Mouse (Mus musculus) heart, embryonic 16.5 days (tissue): Measurements from ENCODE around the gene Ap1b1. TPM values are rescaled to one million over a fixed set of nuclear protein-coding genes. Genes with fewer than 3 reads are reported as not detected.
A peak's percentile ranks its signal among the peaks of the same experiment; 100 is the strongest.

Experiments used
- ATAC-seq: fragments of 200-750 bp; cut with Nextera tagmentation; replicated peaks from 2 replicates; pipeline ENCODE4 v1.8.0; 2017; ENCODE audit warnings: moderate number of reproducible peaks; ENCODE audit not compliant: insufficient read depth, low FRiP score; ENCODE audit errors: extremely low read depth
- H3K27ac ChIP-seq: fragments of 300-500 bp; sonication (generic); 2 replicates; pipeline ENCODE4 v1.5.1; 2014; ENCODE audit warnings: mild to moderate bottlenecking, low read length, control low read depth, moderate library complexity
- H3K27me3 ChIP-seq: fragments of 300-500 bp; sonication (generic); 2 replicates; pipeline ENCODE4 v1.6.1; 2014; ENCODE audit warnings: low read length, mixed read lengths; ENCODE audit not compliant: control insufficient read depth, insufficient read depth
- H3K36me3 ChIP-seq: fragments of 300-500 bp; sonication (generic); 2 replicates; pipeline ENCODE4 v1.6.1; 2014; ENCODE audit not compliant: control insufficient read depth, insufficient read depth
- H3K4me1 ChIP-seq: fragments of 300-500 bp; sonication (generic); 2 replicates; pipeline ENCODE4 v1.6.1; 2014; ENCODE audit warnings: low read length, mixed read lengths; ENCODE audit not compliant: control insufficient read depth, insufficient read depth
- H3K4me2 ChIP-seq: fragments of 300-500 bp; sonication (generic); 2 replicates; pipeline ENCODE4 v1.6.1; 2014; ENCODE audit warnings: low read depth, mild to moderate bottlenecking, control low read depth, low read length
- H3K4me3 ChIP-seq: fragments of 300-500 bp; sonication (generic); 2 replicates; pipeline ENCODE4 v1.5.1; 2014; ENCODE audit warnings: mild to moderate bottlenecking, control low read depth, low read length
- H3K9ac ChIP-seq: fragments of 300-500 bp; sonication (generic); 2 replicates; pipeline ENCODE4 v1.6.1; 2014; ENCODE audit warnings: low read length, control low read depth
- H3K9me3 ChIP-seq: fragments of 300-500 bp; sonication (generic); replicated peaks from 2 replicates; pipeline ENCODE4 v1.6.1; 2016; ENCODE audit warnings: low read length; ENCODE audit not compliant: control insufficient read depth
- WGBS: fragments of 180-500 bp; shearing (Covaris S2); extraction: QIAGEN DNeasy Blood & Tissue Kit; methylation state at CpG from one replicate; pipeline ENCODE4 v1.1.7; 2014; 5-methylcytosine and 5-hydroxymethylcytosine counted together
- polyA plus RNA-seq: library from polyadenylated mRNA; unstranded; fragments of >200 nt; fragmentation: Nextera tagmentation; extraction: Ambion mirVana; gene quantifications from 2 replicates; pipeline ENCODE4 v1.2.1, GENCODE M21; 2015

The Ap1b1 gene
- polyA plus RNA-seq, 1 experiment from 2014 or later, result 45.1 TPM

- Histone ChIP-seq H3K36me3 (no peaks in the 10 kb centered on the region), H3K4me3 (no peak overlapping the region), H3K27ac (no peak overlapping the region), H3K9ac (no peak overlapping the region), H3K9me3 (no peaks in the 10 kb centered on the region), H3K4me1 (no peaks in the 10 kb centered on the region), H3K4me2 (peak overlapping the region; percentile 26; the same call in 1 of the 2 replicates), H3K27me3 (no peaks in the 10 kb centered on the region)
- 0 out of 2 replicates have a peak, but pooled peaks have one; percentile 57 for ATAC-seq
- WGBS, result 7% methylated on average over 14 of the region's 14 CpGs
These were observed 11.0 kb upstream of the Ap1b1 start for GRCm38 (mm10) chr11:4975623-4976022.

GRCm38 (mm10) chr11:4983010-4983409, 3.6 kb upstream of the Ap1b1 start:
- no peaks in the 10 kb centered on the region for H3K36me3 ChIP-seq
- no peak overlapping the region for H3K27ac ChIP-seq
- H3K4me1 ChIP-seq, result peaks cover 13% of the 10 kb centered on the region
- ATAC-seq, result no peak
- no peak overlapping the region for H3K9ac ChIP-seq
- 33% methylated on average over 3 of the region's 3 CpGs for WGBS
- H3K4me2 ChIP-seq, result no peak overlapping the region
- H3K9me3 ChIP-seq, result no peaks in the 10 kb centered on the region
- no peaks in the 10 kb centered on the region for H3K27me3 ChIP-seq
- no peak overlapping the region for H3K4me3 ChIP-seq

GRCm38 (mm10) chr11:4983538-4983937, 3.1 kb upstream of the Ap1b1 start:
- Histone ChIP-seq H3K9ac (no peak overlapping the region), H3K27me3 (no peaks in the 10 kb centered on the region), H3K4me1 (peaks cover 15% of the 10 kb centered on the region), H3K9me3 (no peaks in the 10 kb centered on the region), H3K27ac (no peak overlapping the region), H3K36me3 (no peaks in the 10 kb centered on the region), H3K4me2 (no peak overlapping the region), H3K4me3 (no peak overlapping the region)
- ATAC-seq, result no peak
- WGBS, result 66% methylated on average over 2 of the region's 2 CpGs

DNA sequence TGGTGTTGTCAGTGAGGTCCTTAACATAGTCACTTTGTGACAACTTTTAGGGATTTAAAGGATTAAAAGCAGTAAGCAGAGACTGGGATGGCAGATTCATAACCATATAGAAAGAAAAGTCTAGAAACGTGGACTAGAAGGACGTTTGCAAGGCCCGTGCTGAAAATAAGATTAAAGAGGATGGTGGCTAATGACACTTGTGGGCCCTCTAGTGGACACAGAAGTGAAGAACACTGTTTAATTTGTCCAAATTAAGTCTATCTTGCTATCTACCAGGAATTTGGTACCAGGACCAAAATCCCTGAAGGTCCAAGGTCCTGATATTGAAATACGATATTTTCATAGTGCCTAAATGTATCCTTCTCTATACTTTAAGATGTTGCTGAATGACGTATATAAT, 2.4 kb upstream of the Ap1b1 start:
- no peaks in the 10 kb centered on the region for H3K36me3 ChIP-seq
- no peak overlapping the region for H3K4me3 ChIP-seq
- 2% methylated on average over 5 of the region's 5 CpGs for WGBS
- H3K27me3 ChIP-seq, result no peaks in the 10 kb centered on the region
- H3K27ac ChIP-seq, result no peak overlapping the region
- no peaks in the 10 kb centered on the region for H3K9me3 ChIP-seq
- peak overlapping the region; percentile 40 for H3K4me2 ChIP-seq
- peaks cover 22% of the 10 kb centered on the region for H3K4me1 ChIP-seq
- no peak for ATAC-seq
- 0 out of 2 replicates have a peak overlapping the region, but pooled peaks have one; percentile 8 for H3K9ac ChIP-seq

DNA sequence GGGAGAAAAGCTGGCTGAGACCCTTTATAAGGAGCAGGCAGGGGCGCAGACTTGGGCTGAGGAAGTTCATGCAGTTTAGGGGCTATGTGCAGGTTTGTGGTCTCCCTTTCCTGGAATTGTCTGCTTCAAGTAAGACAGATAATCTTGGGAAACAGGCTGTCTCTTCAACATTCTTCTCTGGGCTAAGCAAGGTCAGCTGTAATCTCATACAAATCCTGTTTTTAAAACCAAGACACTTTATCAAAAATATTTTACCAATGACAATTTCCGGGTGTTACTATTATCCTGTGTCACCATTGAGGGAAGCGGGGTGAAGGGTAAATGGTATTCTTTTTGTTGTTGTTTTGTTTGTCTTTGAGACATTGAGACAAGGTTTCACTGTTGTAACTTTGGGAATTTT, 1.8 kb upstream of the Ap1b1 start:
- no peak for ATAC-seq
- Histone ChIP-seq H3K9me3 (no peaks in the 10 kb centered on the region), H3K9ac (no peak overlapping the region), H3K36me3 (no peaks in the 10 kb centered on the region), H3K27me3 (no peaks in the 10 kb centered on the region), H3K4me1 (peaks cover 22% of the 10 kb centered on the region), H3K27ac (no peak overlapping the region), H3K4me2 (no peak overlapping the region), H3K4me3 (no peak overlapping the region)
- WGBS, result 66% methylated on average over 3 of the region's 3 CpGs

GRCm38 (mm10) chr11:4987487-4987852, 846 bp downstream of the Ap1b1 start:
- Histone ChIP-seq H3K27me3 (no peaks in the 10 kb centered on the region), H3K9ac (peak overlapping the region; percentile 84), H3K4me3 (peak overlapping the region; percentile 81), H3K9me3 (no peaks in the 10 kb centered on the region), H3K4me2 (peak overlapping the region; percentile 93), H3K4me1 (peaks cover 22% of the 10 kb centered on the region), H3K27ac (peak overlapping the region; percentile 46; the same call in 1 of the 2 replicates), H3K36me3 (no peaks in the 10 kb centered on the region)
- ATAC-seq, result no peak
- 45% methylated on average over 11 of the region's 11 CpGs for WGBS

DNA sequence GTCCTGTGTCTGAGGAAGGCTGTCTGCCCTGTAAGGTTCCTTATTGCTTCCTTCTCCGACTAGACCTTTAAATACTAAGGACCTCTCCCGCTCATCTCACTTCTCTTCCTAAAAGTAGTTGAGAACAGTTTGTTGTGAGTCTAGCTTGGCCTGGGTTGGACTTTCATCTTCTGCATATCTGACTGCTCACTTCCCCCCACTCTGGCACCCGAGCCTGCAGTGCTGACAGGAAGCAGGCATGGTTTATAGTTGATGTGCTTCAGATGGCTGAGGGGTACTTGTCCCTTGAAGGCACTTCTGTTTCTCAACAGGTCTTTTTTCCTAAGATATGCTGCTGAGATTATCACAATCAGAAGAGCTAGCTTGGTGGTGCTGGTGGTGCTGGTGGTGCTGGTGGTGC, 2.6 kb downstream of the Ap1b1 start:
- H3K4me2 ChIP-seq, result no peak overlapping the region
- 41% methylated on average over 3 of the region's 3 CpGs for WGBS

GRCm38 (mm10) chr11:4992471-4992870, 5.8 kb downstream of the Ap1b1 start:
- 69% methylated on average over 2 of the region's 2 CpGs for WGBS
- Histone ChIP-seq H3K4me2 (no peak overlapping the region), H3K27me3 (no peaks in the 10 kb centered on the region), H3K9me3 (no peaks in the 10 kb centered on the region), H3K4me3 (no peak overlapping the region), H3K36me3 (peaks cover 4% of the 10 kb centered on the region; the same call in 1 of the 2 replicates), H3K4me1 (peaks cover 14% of the 10 kb centered on the region), H3K9ac (no peak overlapping the region), H3K27ac (no peak overlapping the region)
- no peak for ATAC-seq

More for the DNA sequence above, 2.6 kb downstream of the Ap1b1 start:
- no peak for ATAC-seq
- no peak overlapping the region for H3K27ac ChIP-seq
- H3K36me3 ChIP-seq, result no peaks in the 10 kb centered on the region
- no peaks in the 10 kb centered on the region for H3K9me3 ChIP-seq
- H3K4me1 ChIP-seq, result peaks cover 18% of the 10 kb centered on the region
- H3K27me3 ChIP-seq, result no peaks in the 10 kb centered on the region
- no peak overlapping the region for H3K4me3 ChIP-seq
- H3K9ac ChIP-seq, result no peak overlapping the region

- Histone ChIP-seq H3K4me2 (no peak overlapping the region), H3K9ac (no peak overlapping the region), H3K27ac (no peak overlapping the region), H3K27me3 (no peaks in the 10 kb centered on the region), H3K36me3 (peaks cover 4% of the 10 kb centered on the region; the same call in 1 of the 2 replicates), H3K9me3 (no peaks in the 10 kb centered on the region), H3K4me3 (no peak overlapping the region), H3K4me1 (peaks cover 6% of the 10 kb centered on the region; the same call in 1 of the 2 replicates)
- 88% methylated on average over 3 of the region's 3 CpGs for WGBS
- ATAC-seq, result no peak
These were observed 9.1 kb downstream of the Ap1b1 start for GRCm38 (mm10) chr11:4995676-4996075.
